Mouse (Mus musculus) right cerebral cortex, postnatal 14 days (tissue): ENCODE data around the gene Hexim1.

Experiments
- DNase-seq: peaks from one replicate; pipeline ENCODE4 v3.0.0; 2022

Gene Hexim1

DNA sequence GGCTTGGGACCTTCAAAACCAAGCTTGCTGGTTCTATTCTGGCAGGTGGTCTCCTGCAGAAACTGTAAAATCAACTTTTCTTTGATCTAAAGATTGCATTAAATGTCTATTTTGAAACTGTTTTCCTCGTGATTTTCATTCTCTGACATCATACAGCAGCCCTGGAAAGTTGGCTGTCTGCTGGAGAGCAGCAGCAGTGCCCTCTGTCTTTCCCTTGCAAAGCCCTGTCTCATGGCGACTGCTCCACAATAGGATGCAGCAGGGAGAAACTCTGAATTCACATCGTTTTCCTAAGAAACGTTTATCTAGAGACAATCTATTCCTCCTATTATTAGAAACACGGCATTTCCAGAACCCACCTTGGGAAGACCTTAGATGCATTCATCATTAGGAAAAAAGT is 3.6 kb downstream of the Hexim1 start:
- no peak for DNase-seq

DNA sequence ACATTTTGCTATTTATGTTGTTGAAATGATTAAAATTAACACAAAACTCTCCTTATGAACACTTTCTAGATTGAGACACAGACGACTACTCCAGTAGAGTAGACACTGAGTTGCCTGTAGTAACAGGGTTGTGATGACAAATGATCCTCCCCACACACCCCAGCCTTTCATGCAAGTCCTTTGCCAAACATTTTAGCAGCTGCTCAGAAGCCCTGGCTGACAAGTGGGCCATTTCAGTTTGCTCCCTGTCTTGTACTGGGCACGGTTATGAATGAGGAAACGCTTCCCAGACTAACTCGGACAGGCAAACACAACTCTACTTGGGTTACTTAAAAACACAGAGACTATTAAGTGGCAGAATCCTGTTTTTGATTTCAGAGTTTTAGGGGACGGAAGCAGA is 4.3 kb downstream of the Hexim1 start:
- no peak for DNase-seq

DNA sequence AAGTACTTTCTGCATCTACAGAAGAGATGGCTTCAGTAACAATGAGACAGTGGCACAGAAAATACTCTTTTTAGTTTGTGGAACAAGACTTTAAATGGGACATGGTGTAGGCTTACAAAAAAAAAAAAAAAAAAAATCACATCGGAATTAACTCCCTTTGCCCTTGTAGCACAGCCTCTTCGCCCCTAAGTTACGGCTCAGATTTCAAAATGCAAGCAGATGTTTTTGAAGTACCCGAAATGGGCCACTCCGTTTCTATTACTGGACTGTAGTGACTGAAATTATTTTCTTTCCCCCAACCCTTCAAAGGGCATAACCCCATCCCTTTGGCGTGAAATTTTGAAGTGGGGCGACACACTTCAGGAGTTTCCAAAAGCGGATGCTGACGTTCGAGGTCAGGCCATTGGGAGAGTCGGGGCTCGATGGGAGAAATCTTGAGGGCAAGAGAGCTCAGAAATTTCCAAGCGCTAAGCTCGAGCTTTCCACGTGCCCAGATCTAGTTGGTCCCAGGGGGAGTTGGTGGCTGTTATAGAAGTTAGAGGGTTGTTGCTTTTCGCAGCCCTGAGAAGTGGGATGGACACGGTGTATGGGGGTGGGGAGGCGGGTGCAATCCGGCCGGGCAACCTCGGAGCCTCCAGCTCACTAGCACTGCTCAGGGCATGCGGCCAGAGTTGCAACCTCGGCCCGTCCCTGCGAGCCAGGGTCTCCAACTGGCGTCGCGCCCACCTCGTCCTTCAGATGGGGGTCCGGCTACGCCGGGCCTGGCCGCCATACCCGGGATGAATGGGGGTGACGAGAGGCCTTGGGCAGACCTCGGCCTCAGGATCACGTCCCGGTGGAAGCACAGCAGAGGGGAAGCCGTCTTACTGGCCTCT is 15.9 kb downstream of the Hexim1 start, which contains the start of gene Hexim2:
Gene Hexim2 (plus strand): TSS at position 729 of the 875 bp plus-strand sequence.
- DNase-seq, result peak; percentile 71

DNA sequence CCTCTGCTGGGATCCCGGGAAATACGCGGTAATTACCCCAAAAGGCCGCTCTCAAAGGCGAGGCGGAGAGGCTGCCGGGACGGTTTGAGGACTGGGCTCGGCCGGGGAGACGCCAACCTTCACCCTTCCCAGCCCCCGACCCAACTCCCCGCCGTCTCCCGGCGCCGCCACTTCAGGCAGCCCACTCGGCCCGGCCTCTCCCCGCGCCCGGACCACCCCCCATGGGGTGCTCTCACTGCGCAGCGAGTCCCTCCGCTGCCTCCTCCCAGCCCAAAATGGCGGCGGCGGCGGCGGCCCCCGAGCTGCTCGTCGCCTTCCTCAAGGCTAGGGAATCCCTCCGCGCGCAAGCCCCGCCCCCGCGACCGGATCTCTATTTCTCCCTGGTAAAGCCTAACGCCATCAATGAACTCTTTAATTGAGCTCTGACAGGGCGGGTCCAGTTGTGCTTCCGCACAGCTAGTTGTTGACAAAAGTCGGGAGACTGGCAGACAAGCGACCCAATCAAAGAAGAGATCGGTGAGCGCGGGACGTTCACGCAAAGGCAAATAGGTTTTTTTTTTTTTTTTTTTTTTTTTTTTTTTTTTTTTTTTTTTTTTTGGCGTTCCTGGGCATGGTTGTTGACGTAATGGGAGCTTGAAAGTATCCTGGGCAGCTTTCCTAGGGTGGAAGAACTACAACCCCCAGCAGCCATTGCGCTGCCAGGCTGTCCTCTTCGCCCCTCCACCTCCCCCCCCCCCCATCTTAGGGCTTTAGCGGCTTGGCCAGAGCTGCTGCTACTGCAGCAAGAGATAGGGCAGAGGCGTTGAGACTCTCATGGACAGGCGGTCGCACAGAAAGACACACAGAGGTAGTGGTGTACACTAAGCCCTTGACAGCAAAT is 16.8 kb downstream of the Hexim1 start:
- peak; percentile 100 for DNase-seq

DNA sequence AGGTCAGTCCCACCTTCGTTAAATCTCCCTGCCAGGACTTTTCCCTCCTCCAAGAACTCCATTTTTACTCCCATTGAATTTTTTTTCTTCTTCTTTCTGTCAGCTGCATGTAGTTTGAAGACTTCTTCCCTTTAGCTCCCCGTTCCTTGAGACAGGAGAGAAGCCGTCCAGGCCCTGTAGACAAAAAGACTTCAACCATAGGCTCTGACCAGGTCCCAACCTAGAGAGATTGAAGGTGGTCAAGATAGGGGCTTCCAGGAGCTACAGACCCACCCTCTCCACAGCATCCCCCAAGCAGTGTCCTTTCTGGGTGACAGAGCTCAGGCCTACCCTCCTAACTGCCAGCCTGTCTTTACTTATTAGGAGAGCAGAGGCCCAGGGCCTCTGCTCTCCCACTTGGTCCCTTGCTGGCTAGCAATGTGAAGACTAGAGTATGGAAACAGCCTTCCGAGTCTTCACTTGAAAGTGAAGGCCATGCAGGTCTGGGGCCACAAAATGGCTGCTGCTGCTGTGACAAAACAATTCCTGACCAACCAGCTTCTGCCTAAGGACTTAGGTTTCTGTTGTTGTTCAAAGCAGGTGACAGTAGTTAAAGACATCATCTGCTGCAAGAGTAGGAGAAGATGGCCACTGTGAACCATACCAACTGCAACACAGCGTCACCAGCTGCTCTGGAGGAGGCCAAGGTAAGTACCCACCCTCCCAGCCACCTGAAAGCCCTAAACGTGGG is 17.6 kb downstream of the Hexim1 start:
- no peak for DNase-seq

DNA sequence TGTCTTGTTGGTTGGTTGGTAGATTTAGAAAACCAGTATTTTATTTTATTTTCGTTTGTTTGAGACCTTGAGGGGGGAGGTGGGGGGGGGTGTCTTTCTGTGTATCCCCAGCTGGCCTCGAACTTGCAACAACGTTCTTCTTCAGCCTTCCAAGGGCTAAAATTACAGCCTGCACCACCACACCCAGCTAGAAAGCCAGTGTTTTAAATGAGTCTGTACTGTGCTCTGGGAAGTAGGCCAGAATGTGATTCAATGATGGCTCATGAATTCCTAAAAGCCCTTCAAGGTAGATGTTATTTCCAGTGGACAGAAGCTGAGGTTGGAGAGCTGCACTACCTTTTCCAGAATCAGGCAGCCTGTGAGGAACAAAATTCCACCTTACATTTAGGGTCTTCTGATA is 18.2 kb downstream of the Hexim1 start:
- DNase-seq, result no peak

DNA sequence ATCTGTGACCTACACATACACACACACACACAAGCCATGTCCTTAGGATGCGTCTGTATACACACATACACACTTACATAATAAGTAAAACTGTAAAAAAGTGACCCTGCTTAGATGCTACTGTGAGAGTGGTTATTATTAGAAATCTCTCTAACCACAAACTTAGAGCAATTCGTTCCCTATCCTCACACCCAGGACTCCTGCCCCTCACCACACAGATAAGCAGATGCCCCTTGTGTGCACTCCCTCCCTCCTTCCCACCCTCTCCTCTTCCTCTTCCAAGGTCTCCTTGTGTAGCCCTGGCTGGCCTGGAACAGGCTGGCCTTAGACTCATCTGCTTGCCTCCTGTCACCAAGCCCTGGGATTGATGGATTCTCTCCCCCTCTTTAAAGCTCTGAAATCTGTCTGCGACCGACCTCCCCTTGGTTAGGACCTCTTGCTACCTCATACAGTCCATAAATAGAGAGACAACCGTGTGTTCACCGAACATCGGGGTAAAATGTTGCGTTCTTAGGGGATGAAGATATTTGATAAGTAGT is 20.1 kb downstream of the Hexim1 start:
- no peak for DNase-seq

DNA sequence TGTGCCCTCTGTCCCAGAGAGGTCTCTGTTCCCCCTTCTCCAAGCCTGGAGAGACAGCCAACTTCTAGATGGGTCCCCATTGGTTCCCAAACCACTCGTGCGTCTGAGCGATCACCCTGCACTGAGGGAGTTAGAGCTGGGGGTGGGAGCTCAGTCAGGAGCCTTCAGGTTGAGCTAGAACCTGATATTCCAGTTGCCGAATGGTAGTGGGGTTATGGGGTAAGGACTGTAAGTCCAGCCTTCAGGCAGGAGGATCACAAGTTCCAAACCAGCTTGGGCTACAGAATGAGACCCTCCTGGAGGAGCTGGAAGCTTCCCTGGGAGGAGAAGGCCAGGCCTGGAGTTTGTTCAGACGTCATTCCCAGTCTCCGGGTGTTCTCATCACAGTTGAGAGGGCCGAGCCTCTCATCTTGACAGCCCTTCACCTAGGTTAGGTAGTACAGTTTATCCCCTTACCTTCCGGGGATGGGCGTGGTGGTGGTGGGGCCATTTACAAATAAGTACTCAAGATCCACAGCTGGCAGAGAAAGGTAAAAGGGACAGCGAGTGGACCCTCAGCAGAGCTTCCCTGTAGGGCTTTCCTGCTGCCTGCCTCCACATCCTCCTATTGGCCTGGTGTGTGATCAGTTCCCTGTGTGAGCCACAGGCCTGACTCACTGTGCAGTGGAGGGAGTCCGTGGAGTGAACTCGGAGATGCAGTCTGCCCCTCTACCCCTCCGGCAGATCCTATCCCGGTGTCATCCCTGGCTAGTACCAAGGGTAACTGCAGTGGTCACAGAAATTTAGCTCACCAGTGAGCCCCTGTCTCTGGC is 24.1 kb downstream of the Hexim1 start:
- DNase-seq, result no peak

DNA sequence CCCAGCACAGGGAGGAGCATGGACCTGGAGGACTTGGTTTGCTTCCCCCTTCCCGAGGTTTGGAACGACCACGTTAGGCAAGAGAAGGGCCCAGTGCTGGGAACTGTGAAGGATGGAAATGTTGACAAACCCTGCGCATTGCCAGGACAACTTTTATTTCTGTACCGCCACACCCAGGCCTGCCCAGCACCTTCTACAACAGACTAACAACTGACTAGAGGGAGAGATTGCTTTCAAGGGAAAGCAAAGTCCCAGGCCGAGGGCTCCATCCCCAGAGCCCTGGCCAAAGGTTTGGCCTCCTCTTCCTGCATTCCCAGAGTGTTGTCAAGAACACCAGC is 24.7 kb downstream of the Hexim1 start:
- no peak for DNase-seq

DNA sequence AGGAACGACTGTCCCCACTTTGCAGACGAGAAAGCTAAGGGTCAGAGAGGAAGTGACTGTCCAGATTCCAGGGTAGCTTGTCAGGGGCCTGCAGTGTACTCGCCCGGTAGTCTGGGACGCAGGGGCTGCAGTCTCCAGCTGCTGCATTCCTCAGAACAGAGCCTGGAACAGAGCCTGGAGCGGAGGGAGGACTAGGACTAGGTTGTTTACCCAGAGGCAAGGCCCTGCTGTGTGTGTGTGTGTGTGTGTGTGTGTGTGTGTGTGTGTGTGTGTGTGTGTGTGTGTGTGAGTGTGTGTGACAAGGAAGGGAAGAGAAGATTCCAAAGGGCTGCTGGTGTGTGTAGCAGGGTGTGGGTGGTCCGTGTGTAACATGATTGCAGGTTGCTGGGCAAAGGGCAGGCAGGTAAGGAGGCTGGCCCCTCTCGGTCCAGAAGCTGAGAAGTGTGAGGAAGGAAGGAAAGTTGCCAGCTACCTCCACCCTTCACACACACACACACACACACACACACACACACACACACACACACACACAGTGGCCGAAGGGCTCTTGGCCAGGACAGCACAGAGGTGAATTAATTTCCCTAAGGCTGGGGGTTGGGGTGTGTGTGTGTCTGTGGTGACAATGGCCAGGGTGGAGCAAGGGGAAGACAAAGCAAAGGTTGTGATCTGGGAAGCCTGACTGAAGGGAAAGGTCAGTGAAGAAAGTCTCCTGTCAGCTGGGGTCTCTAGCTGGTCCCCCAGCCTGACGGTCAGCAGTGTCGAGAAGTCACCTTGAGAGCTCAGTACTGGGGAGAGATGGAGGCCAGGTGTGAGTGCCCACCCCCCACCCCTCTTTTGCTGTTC is 25.3 kb downstream of the Hexim1 start:
- DNase-seq, result peak; percentile 31

DNA sequence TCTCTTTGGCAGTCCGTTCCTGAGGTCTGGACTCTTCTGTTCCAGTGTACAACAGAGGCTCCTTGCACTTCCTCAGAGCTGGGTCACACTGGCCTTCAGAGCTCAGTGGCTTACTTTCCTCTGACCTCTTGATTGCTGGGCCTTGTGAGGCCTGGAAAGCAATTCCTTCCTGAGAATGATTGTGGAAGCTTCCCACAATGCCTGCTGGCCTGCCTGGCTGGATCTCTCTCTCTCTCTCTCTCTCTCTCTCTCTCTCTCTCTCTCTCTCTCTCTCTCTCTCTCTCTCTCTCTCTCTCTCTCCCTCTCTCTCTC is 25.9 kb downstream of the Hexim1 start:
- DNase-seq, result no peak

DNA sequence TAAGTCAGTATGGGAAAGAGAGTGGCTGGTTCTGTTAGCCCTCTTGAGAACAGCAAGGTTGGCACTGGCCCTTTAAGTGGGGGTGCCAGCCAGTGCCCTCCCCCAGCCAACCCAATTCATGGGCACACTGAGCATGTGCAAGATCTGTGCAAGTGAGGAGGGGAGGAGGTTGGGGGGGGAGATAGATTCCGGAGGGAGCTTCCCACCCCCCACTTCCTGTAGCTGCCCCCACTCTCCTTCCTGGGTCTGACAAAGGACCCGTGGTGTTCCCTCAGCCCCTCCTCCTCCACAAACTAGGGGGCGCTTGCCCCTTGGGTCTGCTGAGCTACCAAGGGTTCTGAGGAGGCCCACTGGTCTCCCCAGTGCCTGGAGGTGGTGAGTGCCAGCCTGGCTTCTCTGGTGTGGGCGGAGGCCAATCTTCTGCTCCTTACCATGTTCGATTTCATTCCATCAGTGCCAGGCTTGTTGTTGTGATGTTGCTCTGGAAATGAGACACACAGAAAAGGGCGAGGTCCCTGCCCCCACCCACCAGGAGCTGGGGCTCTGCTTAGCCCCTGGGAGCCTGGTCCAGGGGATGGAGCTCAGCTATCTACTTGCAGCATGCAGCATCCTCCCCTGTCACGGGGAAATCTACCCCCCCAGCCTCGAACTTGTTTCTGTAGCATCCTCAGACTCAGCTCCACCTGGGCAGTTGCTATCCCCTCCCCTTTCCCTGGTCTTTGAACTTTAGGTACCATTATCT is 26.6 kb downstream of the Hexim1 start:
- DNase-seq, result peak; percentile 80

DNA sequence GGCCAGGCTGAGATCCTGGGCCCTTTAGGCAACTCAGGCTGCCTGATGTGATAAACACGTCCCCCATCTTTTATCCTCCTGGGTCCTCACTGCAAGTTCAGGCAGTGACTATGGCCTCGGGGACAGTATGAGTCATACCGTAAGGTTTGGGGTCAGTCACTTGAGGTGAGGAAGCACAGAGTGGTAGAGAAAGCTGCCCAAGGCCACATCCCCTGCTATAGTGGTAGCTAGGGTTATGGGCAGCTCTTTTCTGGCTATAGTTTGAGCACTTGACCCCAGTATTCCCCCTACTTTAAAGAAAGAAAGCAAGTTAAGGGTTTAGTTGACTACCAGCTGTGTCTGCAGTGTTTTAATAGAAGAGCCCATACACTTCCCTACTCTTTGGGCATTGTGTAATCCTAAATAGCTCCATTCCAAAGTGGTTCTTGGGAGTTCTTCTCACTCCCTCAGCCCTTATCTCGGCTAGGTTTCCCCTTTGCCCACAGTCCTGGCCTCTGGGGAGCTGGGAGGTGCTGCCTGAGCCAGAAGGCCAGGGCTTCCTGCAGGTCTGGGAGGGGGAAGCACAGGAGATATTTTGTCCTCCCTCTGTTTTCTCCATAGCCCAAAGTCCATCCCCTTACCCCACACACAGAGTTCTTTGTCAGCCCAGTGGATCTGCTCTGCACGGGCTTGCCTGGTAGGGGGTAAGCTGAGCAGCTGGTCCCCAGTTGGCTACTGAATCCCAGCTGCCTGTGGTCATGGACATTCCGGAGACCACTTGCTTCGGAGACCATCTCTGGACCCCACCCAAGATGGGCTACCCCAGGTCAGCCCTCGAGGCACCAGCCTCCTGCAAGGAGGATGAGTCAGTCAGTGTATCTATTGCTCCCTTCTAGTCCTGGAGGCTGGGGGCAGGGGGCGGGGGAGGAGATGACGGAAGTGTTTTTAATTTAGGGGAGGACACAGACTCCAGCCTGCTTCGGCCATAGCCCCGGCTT is 28.6 kb downstream of the Hexim1 start:
- no peak for DNase-seq

DNA sequence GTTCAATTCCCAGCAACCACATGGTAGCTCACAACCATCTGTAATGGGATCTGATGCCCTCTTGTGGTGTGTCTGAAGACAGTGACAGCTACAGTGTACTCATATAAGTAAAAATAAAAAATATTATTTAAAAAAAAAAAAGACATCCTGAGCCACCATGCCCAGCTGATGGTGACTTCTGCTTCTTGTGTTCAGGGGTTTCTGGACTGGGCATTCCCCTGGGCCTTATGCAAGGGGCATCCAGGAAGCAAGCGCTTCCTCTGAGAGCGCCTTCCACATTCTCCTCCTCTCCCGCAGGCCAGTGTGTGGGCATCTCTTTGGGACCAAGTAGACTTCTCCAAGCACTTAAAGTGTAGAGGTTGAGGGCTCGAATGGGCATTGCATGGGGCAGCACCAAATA is 30.4 kb downstream of the Hexim1 start:
- DNase-seq, result no peak

DNA sequence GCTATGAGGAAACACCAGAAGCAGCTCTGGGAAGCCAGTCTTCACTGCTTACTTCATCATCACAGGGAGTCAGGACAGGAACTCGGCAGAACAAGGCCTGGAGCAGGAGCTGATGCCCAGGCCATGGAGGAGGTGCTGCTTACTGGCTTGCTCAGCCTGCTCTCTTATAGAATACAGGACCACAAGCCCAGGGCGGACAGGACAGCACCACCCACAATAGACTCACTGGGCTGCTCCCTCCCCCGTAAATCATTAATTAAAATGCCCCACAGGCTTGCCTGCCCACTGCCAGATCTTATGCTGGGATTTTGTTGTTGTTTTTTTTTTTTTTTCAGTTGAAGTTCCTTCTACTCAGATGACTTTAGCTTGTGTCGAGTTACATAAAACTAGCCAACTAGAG is 31.7 kb downstream of the Hexim1 start:
- DNase-seq, result no peak

DNA sequence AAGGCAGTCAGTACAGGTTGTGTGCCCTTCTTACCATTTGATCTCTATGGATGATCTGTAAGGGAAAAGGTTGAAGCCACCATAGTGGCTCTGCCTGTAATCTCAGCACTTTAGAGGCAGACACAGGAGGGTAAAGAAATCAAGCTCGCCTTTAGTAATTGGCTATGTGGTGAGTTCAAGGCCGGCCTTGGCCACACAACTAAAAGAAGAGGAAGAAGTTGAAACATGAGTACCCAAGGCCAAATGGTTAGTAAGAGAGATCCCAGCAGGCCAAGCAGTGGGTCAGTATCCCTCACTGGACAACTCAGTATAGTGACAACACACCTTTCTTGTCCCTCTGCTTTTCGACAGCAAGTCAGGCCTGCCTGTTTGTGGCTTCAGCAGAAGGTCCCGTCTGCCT is 33.7 kb downstream of the Hexim1 start:
- no peak for DNase-seq

DNA sequence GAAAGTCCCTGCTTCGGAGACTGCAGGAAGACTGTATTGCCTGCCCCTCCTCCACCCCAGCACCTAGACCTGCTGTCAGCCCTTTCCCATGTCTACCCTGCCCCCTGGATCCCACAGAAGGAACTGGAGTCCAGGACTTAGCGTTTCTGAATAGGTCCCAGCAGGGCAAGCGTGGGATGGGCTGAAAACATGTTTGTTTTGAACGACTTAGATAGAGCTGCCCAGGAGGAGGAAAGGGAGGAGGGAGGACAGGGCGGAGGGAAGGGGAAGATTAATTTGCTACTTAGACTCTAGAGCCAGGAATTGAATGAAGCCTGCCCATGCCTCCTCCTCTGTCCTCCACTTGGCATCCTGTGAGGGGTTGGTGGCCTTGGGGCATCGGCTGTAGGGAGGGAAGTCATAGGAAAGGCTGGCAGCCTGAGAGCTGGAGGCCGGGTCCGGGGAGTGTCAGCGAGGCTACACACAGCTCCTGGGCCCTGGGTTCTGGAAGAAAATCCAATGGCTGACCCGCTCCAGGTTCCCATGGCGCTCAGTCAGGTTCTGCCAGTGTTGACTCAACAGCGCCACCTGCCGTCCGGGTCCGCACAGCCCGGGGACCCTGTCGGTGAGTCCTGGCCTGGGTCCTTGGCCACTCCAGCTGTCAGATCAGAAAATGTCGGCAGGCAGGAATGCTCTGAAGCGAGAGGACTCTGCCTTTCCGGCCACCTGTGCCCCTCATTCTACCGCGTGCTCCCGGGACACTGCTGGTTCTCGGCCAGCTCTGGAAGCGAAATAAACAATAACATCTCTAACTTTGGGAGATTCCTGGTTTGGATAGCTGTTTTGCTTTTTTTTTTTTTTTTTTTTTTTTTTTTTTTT is 42.8 kb downstream of the Hexim1 start:
- peak; percentile 93 for DNase-seq

DNA sequence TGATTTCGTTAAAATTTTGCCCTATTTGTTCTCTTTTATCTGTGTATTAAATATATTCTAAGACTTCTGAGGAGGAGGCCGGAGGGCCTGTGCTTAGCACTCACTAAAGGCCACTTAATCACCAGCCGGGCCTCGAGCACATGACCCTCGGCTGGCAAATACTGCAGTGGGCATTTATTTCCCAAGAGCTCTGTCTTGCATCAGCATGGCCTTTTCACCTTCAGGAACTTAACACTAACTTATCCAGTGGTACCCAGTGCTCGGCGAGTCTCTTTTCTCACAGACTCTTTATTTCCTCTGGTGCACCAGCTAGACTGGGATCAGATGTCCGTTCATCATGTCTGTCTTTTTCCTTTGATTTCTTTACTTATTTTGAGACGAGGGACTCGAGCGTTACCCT is 44.7 kb downstream of the Hexim1 start:
- DNase-seq, result no peak
